Mouse (Mus musculus): ENCODE measurements around the gene Kdelr3. TPM values are rescaled to one million over a fixed set of nuclear protein-coding genes. Genes with fewer than 3 reads are reported as not detected.

Kdelr3 gene
- polyA plus RNA-seq, 1 experiment from 2014 or later: 9.4 TPM

GRCm38 (mm10) chr15:79502891-79503341, 13.3 kb upstream of the Kdelr3 start:
- DNase-seq (ENCODE audit: low spot score): no peak
- WGBS: 16% methylated on average over 18 of the region's 18 CpGs
- H3K4me3 ChIP-seq: no peak overlapping the region
- peaks cover 34% of the 10 kb centered on the region for H3K4me1 ChIP-seq
- no peak overlapping the region for H3K27ac ChIP-seq
- no peaks in the 10 kb centered on the region for H3K9me3 ChIP-seq (replicated peaks)
- peaks cover 100% of the 10 kb centered on the region for H3K27me3 ChIP-seq (ENCODE audit: low read depth, poor library complexity, severe bottlenecking)
- H3K36me3 ChIP-seq: no peaks in the 10 kb centered on the region

DNA sequence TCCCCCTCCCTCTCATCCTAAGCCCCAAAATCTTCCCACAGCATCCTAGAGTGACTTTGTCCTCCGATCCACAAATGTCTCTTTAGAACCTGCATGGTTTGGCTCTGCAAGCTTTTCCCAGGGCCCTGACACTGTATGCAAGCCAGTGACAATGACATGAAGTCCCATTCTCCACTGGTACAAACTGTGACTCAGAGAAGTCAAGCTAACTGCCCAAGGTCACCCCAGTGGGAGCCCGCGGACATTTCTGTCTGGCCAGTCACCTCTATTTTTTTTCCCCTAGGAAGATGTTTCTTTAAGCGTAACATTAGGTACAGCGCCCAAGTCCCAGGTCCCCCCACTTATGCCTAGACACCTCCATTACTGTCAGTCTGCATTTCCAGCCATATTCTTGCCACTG, 12.8 kb upstream of the Kdelr3 start:
- WGBS: 82% methylated on average over 5 of the region's 5 CpGs
- Histone ChIP-seq H3K27ac (no peak overlapping the region), H3K4me1 (peaks cover 34% of the 10 kb centered on the region), H3K27me3 (ENCODE audit: low read depth, poor library complexity, severe bottlenecking) (peaks cover 100% of the 10 kb centered on the region), H3K9me3 (replicated peaks) (no peaks in the 10 kb centered on the region), H3K36me3 (no peaks in the 10 kb centered on the region), H3K4me3 (no peak overlapping the region)
- DNase-seq (ENCODE audit: low spot score): no peak

- Histone ChIP-seq H3K4me1 (peaks cover 29% of the 10 kb centered on the region), H3K27me3 (ENCODE audit: low read depth, poor library complexity, severe bottlenecking) (peaks cover 100% of the 10 kb centered on the region), H3K27ac (peak within 1 kb of the TSS; percentile 79), H3K9me3 (replicated peaks) (no peaks in the 10 kb centered on the region), H3K36me3 (no peaks in the 10 kb centered on the region), H3K4me3 (peak within 1 kb of the TSS; percentile 75)
- no peak for DNase-seq (ENCODE audit: low spot score)
- WGBS: under 1% methylated on average over 59 of the region's 60 CpGs
Observed at GRCm38 (mm10) chr15:79504707-79505452, 11.3 kb upstream of the Kdelr3 start, which contains the start of gene Kcnj4. Gene Kcnj4 (minus strand): TSS chr15:79505241.

DNA sequence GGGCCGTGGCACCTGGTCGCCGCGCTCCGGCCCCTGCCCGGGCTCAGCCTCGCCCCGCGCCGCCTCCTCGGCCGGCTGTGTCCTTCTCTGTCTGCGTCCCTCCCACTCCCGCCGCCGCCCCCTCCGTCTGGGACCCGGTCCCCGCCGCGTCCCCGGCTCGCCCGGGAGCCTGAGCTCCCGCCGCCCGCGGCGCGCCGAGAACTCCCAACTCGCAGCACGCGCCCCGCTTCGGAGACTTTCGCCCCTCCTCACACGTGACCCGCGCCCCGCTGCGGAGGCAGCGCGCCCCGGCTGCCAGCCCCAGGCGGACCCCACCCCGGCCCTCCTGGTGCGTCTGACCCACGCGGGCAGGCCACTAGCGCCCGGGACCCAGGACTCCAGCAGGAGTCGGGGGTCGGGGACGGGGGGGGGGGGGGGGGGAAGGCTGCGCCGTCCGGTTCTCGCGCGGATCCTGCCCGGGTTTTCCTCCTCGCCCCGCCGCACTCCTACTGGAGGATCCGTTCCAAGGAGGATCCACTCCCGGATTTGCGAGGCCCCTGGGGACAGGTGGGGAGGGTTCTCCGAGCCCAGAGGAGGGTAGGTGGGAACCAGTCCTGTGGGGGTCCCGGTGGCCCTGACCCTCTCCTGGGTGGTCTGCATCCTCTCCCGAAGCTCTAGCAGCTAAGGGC, 10.5 kb upstream of the Kdelr3 start:
- Histone ChIP-seq H3K27ac (peak overlapping the region; percentile 79), H3K27me3 (ENCODE audit: low read depth, poor library complexity, severe bottlenecking) (peaks cover 100% of the 10 kb centered on the region), H3K9me3 (replicated peaks) (no peaks in the 10 kb centered on the region), H3K36me3 (no peaks in the 10 kb centered on the region), H3K4me3 (peak overlapping the region; percentile 75), H3K4me1 (peaks cover 29% of the 10 kb centered on the region)
- DNase-seq (ENCODE audit: low spot score): peak; percentile 88
- 1% methylated on average over 70 of the region's 71 CpGs for WGBS

- Histone ChIP-seq H3K9me3 (replicated peaks) (no peaks in the 10 kb centered on the region), H3K27me3 (ENCODE audit: low read depth, poor library complexity, severe bottlenecking) (peaks cover 100% of the 10 kb centered on the region), H3K4me1 (peaks cover 33% of the 10 kb centered on the region), H3K27ac (no peak overlapping the region), H3K4me3 (no peak overlapping the region), H3K36me3 (no peaks in the 10 kb centered on the region)
- no peak for DNase-seq (ENCODE audit: low spot score)
- 39% methylated on average over 7 of the region's 7 CpGs for WGBS
Observed at GRCm38 (mm10) chr15:79506460-79506859, 9.8 kb upstream of the Kdelr3 start.

GRCm38 (mm10) chr15:79507055-79507828, 9.0 kb upstream of the Kdelr3 start:
- Histone ChIP-seq H3K4me1 (peaks cover 41% of the 10 kb centered on the region), H3K36me3 (no peaks in the 10 kb centered on the region), H3K27ac (no peak overlapping the region), H3K9me3 (replicated peaks) (no peaks in the 10 kb centered on the region), H3K4me3 (no peak overlapping the region), H3K27me3 (ENCODE audit: low read depth, poor library complexity, severe bottlenecking) (peaks cover 100% of the 10 kb centered on the region)
- no peak for DNase-seq (ENCODE audit: low spot score)
- WGBS: 55% methylated on average over 31 of the region's 31 CpGs

GRCm38 (mm10) chr15:79509998-79510397, 6.2 kb upstream of the Kdelr3 start:
- 43% methylated on average over 6 of the region's 6 CpGs for WGBS
- H3K36me3 ChIP-seq: no peaks in the 10 kb centered on the region
- DNase-seq (ENCODE audit: low spot score): no peak
- peaks cover 45% of the 10 kb centered on the region for H3K4me1 ChIP-seq
- no peak overlapping the region for H3K27ac ChIP-seq
- H3K4me3 ChIP-seq: no peak overlapping the region
- H3K9me3 ChIP-seq (replicated peaks): no peaks in the 10 kb centered on the region
- H3K27me3 ChIP-seq (ENCODE audit: low read depth, poor library complexity, severe bottlenecking): peaks cover 100% of the 10 kb centered on the region

GRCm38 (mm10) chr15:79510425-79510824, 5.8 kb upstream of the Kdelr3 start:
- H3K36me3 ChIP-seq: no peaks in the 10 kb centered on the region
- H3K27me3 ChIP-seq (ENCODE audit: low read depth, poor library complexity, severe bottlenecking): peaks cover 100% of the 10 kb centered on the region
- 81% methylated on average over 7 of the region's 7 CpGs for WGBS
- peaks cover 41% of the 10 kb centered on the region for H3K4me1 ChIP-seq
- no peak overlapping the region for H3K27ac ChIP-seq
- H3K9me3 ChIP-seq (replicated peaks): no peaks in the 10 kb centered on the region
- no peak for DNase-seq (ENCODE audit: low spot score)
- no peak overlapping the region for H3K4me3 ChIP-seq

GRCm38 (mm10) chr15:79511553-79512320, 4.5 kb upstream of the Kdelr3 start:
- DNase-seq (ENCODE audit: low spot score): peak; percentile 91
- Histone ChIP-seq H3K36me3 (no peaks in the 10 kb centered on the region), H3K27ac (no peak overlapping the region), H3K4me1 (peaks cover 41% of the 10 kb centered on the region), H3K27me3 (ENCODE audit: low read depth, poor library complexity, severe bottlenecking) (peaks cover 100% of the 10 kb centered on the region), H3K4me3 (peak overlapping the region; percentile 53), H3K9me3 (replicated peaks) (no peaks in the 10 kb centered on the region)
- WGBS: under 1% methylated on average over 61 of the region's 61 CpGs

DNA sequence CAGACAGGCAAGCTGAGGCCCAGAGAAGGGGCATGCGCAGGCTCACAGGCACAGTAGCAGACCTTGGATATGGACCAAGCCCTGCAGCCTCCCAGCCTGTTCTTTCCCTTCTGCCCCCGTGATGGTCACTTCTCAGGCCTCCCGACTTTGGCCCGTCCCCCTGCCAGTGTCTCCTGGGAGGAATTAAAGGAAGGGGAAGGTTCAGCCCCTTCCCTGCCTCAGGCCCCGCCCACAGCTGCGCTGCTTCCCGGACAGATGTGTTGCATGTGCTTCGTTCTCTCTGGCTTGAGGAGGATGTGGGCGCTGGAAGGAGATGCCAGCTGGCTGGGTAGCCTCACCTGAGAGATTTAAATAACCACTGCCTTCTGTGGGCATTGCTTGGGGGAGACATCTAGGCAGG, 2.3 kb upstream of the Kdelr3 start:
- DNase-seq (ENCODE audit: low spot score): no peak
- no peaks in the 10 kb centered on the region for H3K9me3 ChIP-seq (replicated peaks)
- peaks cover 100% of the 10 kb centered on the region for H3K27me3 ChIP-seq (ENCODE audit: low read depth, poor library complexity, severe bottlenecking)
- H3K4me3 ChIP-seq: peak overlapping the region; percentile 3; the same call in 1 of the 2 replicates
- WGBS: 11% methylated on average over 9 of the region's 9 CpGs
- H3K36me3 ChIP-seq: no peaks in the 10 kb centered on the region
- H3K4me1 ChIP-seq: peaks cover 50% of the 10 kb centered on the region
- no peak overlapping the region for H3K27ac ChIP-seq

DNA sequence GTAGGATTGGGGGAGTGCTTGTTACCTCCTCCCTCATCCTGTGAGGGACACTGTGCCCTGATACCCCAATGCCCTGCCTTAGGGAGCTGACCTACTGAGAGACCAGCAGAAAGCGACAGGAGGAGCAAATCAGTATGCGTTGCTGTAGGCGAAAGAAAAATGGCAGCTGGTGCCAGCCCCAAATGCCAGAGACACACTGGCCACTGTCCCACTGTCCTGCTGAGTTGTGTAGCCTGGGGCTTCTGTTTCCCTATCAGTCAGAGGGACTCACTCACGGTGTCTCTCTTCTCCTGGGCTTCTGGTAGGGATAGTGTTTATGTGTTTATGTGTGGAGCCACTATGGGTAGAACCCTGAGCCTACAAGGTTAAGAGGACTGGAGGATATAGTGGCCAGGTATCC, 1.5 kb downstream of the Kdelr3 start:
- DNase-seq (ENCODE audit: low spot score): no peak
- H3K27me3 ChIP-seq (ENCODE audit: low read depth, poor library complexity, severe bottlenecking): peaks cover 72% of the 10 kb centered on the region
- no peaks in the 10 kb centered on the region for H3K36me3 ChIP-seq
- H3K27ac ChIP-seq: no peak overlapping the region
- H3K9me3 ChIP-seq (replicated peaks): no peaks in the 10 kb centered on the region
- no peak overlapping the region for H3K4me3 ChIP-seq
- 73% methylated on average over 4 of the region's 4 CpGs for WGBS
- H3K4me1 ChIP-seq: peaks cover 35% of the 10 kb centered on the region

GRCm38 (mm10) chr15:79518571-79518970, 2.4 kb downstream of the Kdelr3 start:
- Histone ChIP-seq H3K36me3 (no peaks in the 10 kb centered on the region), H3K27me3 (ENCODE audit: low read depth, poor library complexity, severe bottlenecking) (peaks cover 64% of the 10 kb centered on the region), H3K4me3 (no peak overlapping the region), H3K4me1 (peaks cover 35% of the 10 kb centered on the region), H3K27ac (no peak overlapping the region), H3K9me3 (replicated peaks) (no peaks in the 10 kb centered on the region)
- 84% methylated on average over 3 of the region's 3 CpGs for WGBS
- no peak for DNase-seq (ENCODE audit: low spot score)

Measured in limb, embryonic 10.5 days (tissue).